Mouse (Mus musculus) lung, adult 10 weeks (tissue): Measurements from ENCODE around the gene Ppp6r2. TPM values are rescaled to one million over a fixed set of nuclear protein-coding genes. Genes with fewer than 3 reads are reported as not detected.

ENCODE experiments used
- polyA plus RNA-seq: library from polyadenylated mRNA; stranded (reverse); fragments of 350-450 nt; fragmentation: Illumina TruSeq; extraction: RNeasy Lipid Tissue Mini Kit (QIAGEN cat#74804); gene quantifications from one replicate; pipeline ENCODE4 v1.2.3, GENCODE M21; 2014; ENCODE audit warnings: low read depth, low replicate concordance; ENCODE audit not compliant: insufficient read depth

Gene Ppp6r2
- 13.9 TPM for polyA plus RNA-seq

GRCm38 (mm10) chr15:89210915-89211715 lies at the start of gene Ppp6r2:
Gene Ppp6r2 (plus strand): TSS chr15:89211553.

GRCm38 (mm10) chr15:89180571-89181229 lies 30.7 kb upstream of the Ppp6r2 start, which contains the start of gene Plxnb2:
Gene Plxnb2 (minus strand): TSS chr15:89180788.

GRCm38 (mm10) chr15:89196313-89196706 lies 15.0 kb upstream of the Ppp6r2 start, which contains the start of gene Dennd6b:
Gene Dennd6b (minus strand): TSS chr15:89196496.

GRCm38 (mm10) chr15:89315190-89315731 lies 103.9 kb downstream of the Ppp6r2 start, which contains the start of gene Sbf1:
Gene Sbf1 (minus strand): TSS chr15:89315311.

GRCm38 (mm10) chr15:89322670-89323522 lies 111.5 kb downstream of the Ppp6r2 start, which contains the start of gene Adm2:
Gene Adm2 (plus strand): TSS chr15:89322720.

GRCm38 (mm10) chr15:89334271-89334670 lies 122.9 kb downstream of the Ppp6r2 start, which contains the start of gene Miox:
Gene Miox (plus strand): TSS chr15:89334398.

Other genes with a start within 250 kb of the Ppp6r2 start
- gene Mlc1, start 232.5 kb upstream of the Ppp6r2 start, polyA plus RNA-seq, result 30.7 TPM
- gene Mov10l1, start 228.6 kb upstream of the Ppp6r2 start, polyA plus RNA-seq, result 0.38 TPM
- gene Panx2, start 151.8 kb upstream of the Ppp6r2 start, polyA plus RNA-seq, result 0.07 TPM
- gene Trabd, start 136.4 kb upstream of the Ppp6r2 start, polyA plus RNA-seq, result 38.3 TPM
- gene Selenoo, start 122.5 kb upstream of the Ppp6r2 start, polyA plus RNA-seq, result 16.0 TPM
- 6.4 TPM for gene Tubgcp6, start 88.4 kb upstream of the Ppp6r2 start, polyA plus RNA-seq
- 10.1 TPM for gene Hdac10, start 82.9 kb upstream of the Ppp6r2 start, polyA plus RNA-seq
- gene Mapk12, start 70.8 kb upstream of the Ppp6r2 start, polyA plus RNA-seq, result 26.9 TPM
- gene Mapk11, start 61.9 kb upstream of the Ppp6r2 start, polyA plus RNA-seq, result 8.1 TPM
- gene Plxnb2, start 30.8 kb upstream of the Ppp6r2 start, polyA plus RNA-seq, result 120 TPM
- 3.5 TPM for gene Dennd6b, start 15.1 kb upstream of the Ppp6r2 start, polyA plus RNA-seq
- 32.8 TPM for gene Sbf1, start 103.8 kb downstream of the Ppp6r2 start, polyA plus RNA-seq
- not detected for gene Adm2, start 111.2 kb downstream of the Ppp6r2 start, polyA plus RNA-seq
- gene Miox, start 122.8 kb downstream of the Ppp6r2 start, polyA plus RNA-seq, result not detected
- gene Lmf2, start 144.1 kb downstream of the Ppp6r2 start, polyA plus RNA-seq, result 23.1 TPM
- 62.3 TPM for gene Ncaph2, start 144.2 kb downstream of the Ppp6r2 start, polyA plus RNA-seq
- gene Sco2, start 162.3 kb downstream of the Ppp6r2 start, polyA plus RNA-seq, result 18.5 TPM
- 3.3 TPM for gene Tymp, start 165.5 kb downstream of the Ppp6r2 start, polyA plus RNA-seq
- gene Odf3b, start 167.7 kb downstream of the Ppp6r2 start, polyA plus RNA-seq, result 25.2 TPM
- not detected for gene Klhdc7b, start 173.4 kb downstream of the Ppp6r2 start, polyA plus RNA-seq
- not detected for gene Syce3, start 198.9 kb downstream of the Ppp6r2 start, polyA plus RNA-seq
- 5.5 TPM for gene Cpt1b, start 214.3 kb downstream of the Ppp6r2 start, polyA plus RNA-seq
- 0.62 TPM for gene C730034F03Rik, start 218.0 kb downstream of the Ppp6r2 start, polyA plus RNA-seq
- gene Gm44502, start 218.1 kb downstream of the Ppp6r2 start, polyA plus RNA-seq, result 0.08 TPM
- 46.8 TPM for gene Chkb, start 218.4 kb downstream of the Ppp6r2 start, polyA plus RNA-seq
- gene Mapk8ip2, start 242.4 kb downstream of the Ppp6r2 start, polyA plus RNA-seq, result not detected